Mouse (Mus musculus) neural tube, embryonic 14.5 days (tissue): ENCODE results near the gene Ntrk3. TPM values are rescaled to one million over a fixed set of nuclear protein-coding genes. Genes with fewer than 3 reads are reported as not detected.

ENCODE experiments used
- ATAC-seq: fragments of 200-750 bp; cut with Nextera tagmentation; 2 replicates; pipeline ENCODE4 v1.8.0; 2017; ENCODE audit warnings: low read depth, mild to moderate bottlenecking, moderate TSS enrichment, moderate library complexity
- H3K27ac ChIP-seq: fragments of 300-500 bp; sonication (generic); 2 replicates; pipeline ENCODE4 v1.5.1; 2014; ENCODE audit warnings: low read depth, mild to moderate bottlenecking, control low read depth, low read length, moderate library complexity, mixed read lengths
- H3K27me3 ChIP-seq: fragments of 300-500 bp; sonication (generic); 2 replicates; pipeline ENCODE4 v1.6.1; 2014; ENCODE audit warnings: low read length; ENCODE audit not compliant: control insufficient read depth, insufficient read depth
- H3K36me3 ChIP-seq: fragments of 300-500 bp; sonication (generic); 2 replicates; pipeline ENCODE4 v1.6.1; 2014; ENCODE audit warnings: low read length, mixed read lengths; ENCODE audit not compliant: control insufficient read depth, insufficient read depth
- H3K4me1 ChIP-seq: fragments of 300-500 bp; sonication (generic); 2 replicates; pipeline ENCODE4 v1.6.1; 2014; ENCODE audit warnings: low read length; ENCODE audit not compliant: control insufficient read depth, insufficient read depth
- H3K4me2 ChIP-seq: fragments of 300-500 bp; sonication (generic); 2 replicates; pipeline ENCODE4 v1.6.1; 2014; ENCODE audit warnings: mild to moderate bottlenecking, low read depth, low read length, control low read depth
- H3K4me3 ChIP-seq: fragments of 300-500 bp; sonication (generic); 2 replicates; pipeline ENCODE4 v1.5.1; 2014; ENCODE audit warnings: low read depth, low read length, control low read depth, mixed read lengths
- H3K9ac ChIP-seq: fragments of 300-500 bp; sonication (generic); replicated peaks from 2 replicates; pipeline ENCODE4 v1.6.1; 2014; ENCODE audit warnings: low read depth, mild to moderate bottlenecking, control low read depth, low read length, mixed read lengths
- H3K9me3 ChIP-seq: fragments of 300-500 bp; sonication (generic); 2 replicates; pipeline ENCODE4 v1.6.1; 2016; ENCODE audit warnings: low read length; ENCODE audit not compliant: control insufficient read depth
- WGBS: fragments of 180-500 bp; shearing (Covaris S2); extraction: QIAGEN DNeasy Blood & Tissue Kit; methylation state at CpG from one replicate; pipeline ENCODE4 v1.1.7; 2014; 5-methylcytosine and 5-hydroxymethylcytosine counted together
- polyA plus RNA-seq: library from polyadenylated mRNA; unstranded; fragments of >200 nt; fragmentation: Nextera tagmentation; extraction: Ambion mirVana; gene quantifications from 2 replicates; pipeline ENCODE4 v1.2.1, GENCODE M21; 2014

Gene Ntrk3
- polyA plus RNA-seq, 1 experiment from 2014 or later: 38.6 TPM

DNA sequence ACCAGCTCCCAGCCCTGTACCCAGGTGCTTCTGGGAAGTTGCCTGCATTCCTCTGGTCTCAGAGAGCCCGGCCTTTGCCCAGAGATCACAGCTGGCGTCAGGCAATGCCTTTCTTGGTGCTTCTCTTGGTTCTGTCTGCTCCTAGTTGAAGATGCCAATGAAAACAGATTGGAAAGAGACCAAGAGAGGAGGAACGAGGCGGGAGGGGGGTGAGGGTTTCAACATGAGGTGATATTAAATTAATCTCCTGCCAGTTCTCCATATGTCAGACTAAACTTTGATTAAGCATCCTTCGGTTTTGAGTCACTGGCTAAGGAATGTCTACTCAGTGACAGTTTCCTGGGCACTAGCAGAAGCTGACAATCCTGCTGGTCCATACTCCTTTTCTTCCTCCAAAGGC, 141.3 kb downstream of the Ntrk3 start:
- ATAC-seq: no peak
- no peak overlapping the region for H3K4me2 ChIP-seq
- H3K4me1 ChIP-seq: peaks cover 4% of the 10 kb centered on the region; the same call in 1 of the 2 replicates
- 58% methylated on average over 5 of the region's 5 CpGs for WGBS
- H3K4me3 ChIP-seq: no peak overlapping the region
- H3K9ac ChIP-seq: no peak overlapping the region
- H3K36me3 ChIP-seq: no peaks in the 10 kb centered on the region
- no peak overlapping the region for H3K27ac ChIP-seq
- H3K9me3 ChIP-seq: no peaks in the 10 kb centered on the region
- no peaks in the 10 kb centered on the region for H3K27me3 ChIP-seq

- 4% methylated on average over 4 of the region's 4 CpGs for WGBS
These were observed 141.9 kb downstream of the Ntrk3 start for GRCm38 (mm10) chr7:78595895-78596294.

DNA sequence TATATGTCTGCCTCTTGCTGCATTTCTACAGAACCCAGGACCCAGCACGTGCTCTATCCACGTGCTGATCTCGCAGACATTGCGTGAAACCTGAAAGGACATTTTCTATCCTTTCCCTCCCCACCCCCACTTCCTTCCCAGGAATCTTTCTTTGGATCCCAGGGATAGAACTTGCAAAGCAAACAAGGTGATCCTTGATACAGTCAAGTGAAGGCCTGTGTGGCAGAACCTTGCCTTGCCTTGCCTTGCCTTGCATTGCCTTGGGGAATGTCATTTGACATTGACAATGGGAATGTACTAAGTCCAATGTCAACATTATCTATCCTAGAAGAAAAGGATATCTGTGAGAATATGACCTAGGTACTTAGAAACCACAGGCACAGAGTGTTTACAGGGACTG, 144.9 kb downstream of the Ntrk3 start:
- H3K4me3 ChIP-seq: no peak overlapping the region
- H3K9ac ChIP-seq: no peak overlapping the region
- 87% methylated on average over 4 of the region's 4 CpGs for WGBS
- H3K27ac ChIP-seq: no peak overlapping the region
- peaks cover 4% of the 10 kb centered on the region; the same call in 1 of the 2 replicates for H3K4me1 ChIP-seq
- no peak for ATAC-seq
- H3K4me2 ChIP-seq: no peak overlapping the region
- no peaks in the 10 kb centered on the region for H3K9me3 ChIP-seq
- H3K36me3 ChIP-seq: no peaks in the 10 kb centered on the region
- no peaks in the 10 kb centered on the region for H3K27me3 ChIP-seq

More at GRCm38 (mm10) chr7:78595895-78596294, 141.9 kb downstream of the Ntrk3 start:
- Histone ChIP-seq H3K9ac (no peak overlapping the region), H3K4me2 (no peak overlapping the region), H3K9me3 (no peaks in the 10 kb centered on the region), H3K4me3 (no peak overlapping the region), H3K27me3 (no peaks in the 10 kb centered on the region), H3K27ac (no peak overlapping the region), H3K4me1 (peaks cover 4% of the 10 kb centered on the region; the same call in 1 of the 2 replicates), H3K36me3 (no peaks in the 10 kb centered on the region)
- peak; percentile 88 for ATAC-seq

- 57% methylated on average over 1 of the region's 1 CpGs for WGBS
- ATAC-seq: no peak
- H3K4me1 ChIP-seq: no peaks in the 10 kb centered on the region
- no peaks in the 10 kb centered on the region for H3K27me3 ChIP-seq
- no peak overlapping the region for H3K4me3 ChIP-seq
- no peak overlapping the region for H3K27ac ChIP-seq
- H3K9ac ChIP-seq: no peak overlapping the region
- no peaks in the 10 kb centered on the region for H3K36me3 ChIP-seq
- H3K9me3 ChIP-seq: no peaks in the 10 kb centered on the region
- H3K4me2 ChIP-seq: no peak overlapping the region
These were observed 145.6 kb downstream of the Ntrk3 start for GRCm38 (mm10) chr7:78592172-78592571.

GRCm38 (mm10) chr7:78589766-78590165, 148.0 kb downstream of the Ntrk3 start:
- 82% methylated on average over 7 of the region's 7 CpGs for WGBS
- Histone ChIP-seq H3K9me3 (no peaks in the 10 kb centered on the region), H3K4me2 (no peak overlapping the region), H3K4me1 (no peaks in the 10 kb centered on the region), H3K9ac (no peak overlapping the region), H3K27ac (no peak overlapping the region), H3K4me3 (no peak overlapping the region), H3K27me3 (no peaks in the 10 kb centered on the region), H3K36me3 (no peaks in the 10 kb centered on the region)
- no peak for ATAC-seq

DNA sequence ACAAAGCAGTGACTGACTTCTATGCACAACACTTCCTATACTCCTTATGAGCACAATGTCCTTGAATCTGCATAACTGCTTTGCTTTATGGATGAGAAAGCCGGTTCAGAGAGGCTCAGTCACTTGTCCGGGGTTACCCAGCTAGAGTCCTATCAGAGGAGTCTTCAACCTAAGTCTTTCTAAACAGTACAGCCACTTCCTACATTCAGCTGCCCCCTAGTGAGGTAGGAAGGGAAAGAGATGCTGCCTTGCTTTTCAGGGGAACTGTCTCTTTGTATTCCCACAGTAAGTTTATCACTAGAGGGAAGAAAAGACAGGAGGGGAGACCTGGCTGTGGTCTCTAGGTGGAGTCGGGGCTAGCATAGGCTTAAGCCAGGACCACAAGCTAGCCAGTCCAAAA, 151.0 kb downstream of the Ntrk3 start:
- Histone ChIP-seq H3K4me1 (no peaks in the 10 kb centered on the region), H3K27me3 (no peaks in the 10 kb centered on the region), H3K27ac (no peak overlapping the region), H3K4me2 (no peak overlapping the region), H3K4me3 (no peak overlapping the region), H3K9ac (no peak overlapping the region), H3K9me3 (no peaks in the 10 kb centered on the region), H3K36me3 (no peaks in the 10 kb centered on the region)
- WGBS: 29% methylated on average over 3 of the region's 3 CpGs
- no peak for ATAC-seq

GRCm38 (mm10) chr7:78585960-78586359, 151.9 kb downstream of the Ntrk3 start:
- Histone ChIP-seq H3K9me3 (no peaks in the 10 kb centered on the region), H3K27ac (no peak overlapping the region), H3K4me1 (no peaks in the 10 kb centered on the region), H3K36me3 (no peaks in the 10 kb centered on the region), H3K27me3 (no peaks in the 10 kb centered on the region), H3K4me2 (no peak overlapping the region), H3K4me3 (no peak overlapping the region), H3K9ac (no peak overlapping the region)
- ATAC-seq: no peak
- WGBS: 33% methylated on average over 7 of the region's 7 CpGs

GRCm38 (mm10) chr7:78584936-78585335, 152.9 kb downstream of the Ntrk3 start:
- H3K36me3 ChIP-seq: no peaks in the 10 kb centered on the region
- H3K9me3 ChIP-seq: no peaks in the 10 kb centered on the region
- H3K4me1 ChIP-seq: no peaks in the 10 kb centered on the region
- H3K9ac ChIP-seq: no peak overlapping the region
- H3K4me2 ChIP-seq: no peak overlapping the region
- no peak overlapping the region for H3K4me3 ChIP-seq
- WGBS: 93% methylated on average over 2 of the region's 2 CpGs
- ATAC-seq: no peak
- no peaks in the 10 kb centered on the region for H3K27me3 ChIP-seq
- no peak overlapping the region for H3K27ac ChIP-seq

DNA sequence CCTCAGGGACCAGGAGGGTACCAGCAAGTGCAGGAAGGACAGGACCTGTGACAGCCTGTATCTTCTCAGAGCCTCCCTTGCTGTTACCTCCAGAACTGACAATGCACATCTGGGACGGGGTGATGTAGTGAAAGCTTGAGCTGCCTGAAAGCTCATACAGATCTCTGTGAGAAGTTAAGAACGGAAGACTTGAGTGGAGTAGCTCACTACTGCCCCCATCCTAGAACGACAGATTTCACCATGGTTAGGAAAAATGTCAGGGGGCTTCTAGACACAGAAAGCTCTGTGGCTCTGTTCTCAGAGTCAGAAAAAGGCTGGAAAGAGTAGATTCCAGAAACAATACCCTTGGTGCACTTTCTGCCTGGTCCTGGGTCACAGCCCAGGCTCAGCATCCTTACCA, 153.3 kb downstream of the Ntrk3 start:
- Histone ChIP-seq H3K36me3 (no peaks in the 10 kb centered on the region), H3K27me3 (no peaks in the 10 kb centered on the region), H3K9me3 (no peaks in the 10 kb centered on the region), H3K4me3 (no peak overlapping the region), H3K4me2 (no peak overlapping the region), H3K4me1 (no peaks in the 10 kb centered on the region), H3K9ac (no peak overlapping the region), H3K27ac (no peak overlapping the region)
- ATAC-seq: no peak
- 16% methylated on average over 3 of the region's 3 CpGs for WGBS

- 65% methylated on average over 6 of the region's 6 CpGs for WGBS
These were observed 154.1 kb downstream of the Ntrk3 start for GRCm38 (mm10) chr7:78583678-78584077.

More at GRCm38 (mm10) chr7:78583678-78584077, 154.1 kb downstream of the Ntrk3 start:
- Histone ChIP-seq H3K4me3 (no peak overlapping the region), H3K36me3 (no peaks in the 10 kb centered on the region), H3K9ac (no peak overlapping the region), H3K9me3 (no peaks in the 10 kb centered on the region), H3K27me3 (no peaks in the 10 kb centered on the region), H3K4me1 (no peaks in the 10 kb centered on the region), H3K4me2 (no peak overlapping the region), H3K27ac (no peak overlapping the region)
- no peak for ATAC-seq
